Mouse (Mus musculus): ENCODE results near the gene Mmachc.

DNA sequence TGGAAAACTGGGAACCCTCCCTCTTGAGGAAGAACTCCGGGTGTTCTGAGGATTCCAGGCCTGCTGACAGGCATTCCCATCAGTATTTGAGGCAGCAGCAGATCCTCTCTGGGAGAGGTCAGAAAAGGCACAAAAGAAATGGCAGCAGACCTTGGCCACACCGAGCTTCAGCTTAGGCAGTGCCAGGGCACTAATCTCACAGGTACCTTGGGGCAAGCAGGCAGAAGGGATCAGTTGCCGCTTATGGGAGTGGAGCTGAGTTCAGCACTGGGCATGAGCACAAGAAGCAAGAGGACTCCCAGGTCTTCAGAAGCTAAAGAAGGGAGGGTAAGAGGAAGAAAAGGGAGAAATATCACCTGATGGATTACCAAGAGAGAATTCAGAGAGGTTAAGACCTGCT lies 50.2 kb downstream of the Mmachc start:
- no peak for TF ChIP-seq CTCF (IDR thresholded peaks at IDR 0.05; ENCODE audit: control insufficient read depth, insufficient read depth, insufficient read length)
- no peak for TF ChIP-seq CEBPB (IDR thresholded peaks at IDR 0.05; ENCODE audit: low read depth)

Measured in C2C12 (cell line).